Mouse (Mus musculus): Measurements from ENCODE around the gene Gm17324.

- no peak for TF ChIP-seq CTCF (conservative IDR thresholded peaks at IDR 0.05; ENCODE audit: low read length)
- TF ChIP-seq POU5F1 (IDR thresholded peaks at IDR 0.05; ENCODE audit: borderline replicate concordance, low read length) = no peak
Observed at GRCm38 (mm10) chr9:78493171-78493570, 44.6 kb upstream of the Gm17324 start.

Measured in E14TG2a.4 (cell line).